Mouse (Mus musculus): ENCODE measurements around the gene Sqor.

GRCm38 (mm10) chr2:122786167-122786566, 21.1 kb downstream of the Sqor start:
- no peak for TF ChIP-seq POLR2A (IDR thresholded peaks at IDR 0.05; ENCODE audit: low read depth, low read length)
- TF ChIP-seq CTCF (IDR thresholded peaks at IDR 0.05; ENCODE audit: extremely low read depth, insufficient read depth, insufficient read length, insufficient replicate concordance) = no peak

Data from spleen, adult 2 months (tissue).